Mouse (Mus musculus): ENCODE measurements around the gene Ccdc15. TPM values are rescaled to one million over a fixed set of nuclear protein-coding genes. Genes with fewer than 3 reads are reported as not detected.

Ccdc15 gene
- polyA plus RNA-seq, 1 experiment from 2014 or later: 6.0 TPM

DNA sequence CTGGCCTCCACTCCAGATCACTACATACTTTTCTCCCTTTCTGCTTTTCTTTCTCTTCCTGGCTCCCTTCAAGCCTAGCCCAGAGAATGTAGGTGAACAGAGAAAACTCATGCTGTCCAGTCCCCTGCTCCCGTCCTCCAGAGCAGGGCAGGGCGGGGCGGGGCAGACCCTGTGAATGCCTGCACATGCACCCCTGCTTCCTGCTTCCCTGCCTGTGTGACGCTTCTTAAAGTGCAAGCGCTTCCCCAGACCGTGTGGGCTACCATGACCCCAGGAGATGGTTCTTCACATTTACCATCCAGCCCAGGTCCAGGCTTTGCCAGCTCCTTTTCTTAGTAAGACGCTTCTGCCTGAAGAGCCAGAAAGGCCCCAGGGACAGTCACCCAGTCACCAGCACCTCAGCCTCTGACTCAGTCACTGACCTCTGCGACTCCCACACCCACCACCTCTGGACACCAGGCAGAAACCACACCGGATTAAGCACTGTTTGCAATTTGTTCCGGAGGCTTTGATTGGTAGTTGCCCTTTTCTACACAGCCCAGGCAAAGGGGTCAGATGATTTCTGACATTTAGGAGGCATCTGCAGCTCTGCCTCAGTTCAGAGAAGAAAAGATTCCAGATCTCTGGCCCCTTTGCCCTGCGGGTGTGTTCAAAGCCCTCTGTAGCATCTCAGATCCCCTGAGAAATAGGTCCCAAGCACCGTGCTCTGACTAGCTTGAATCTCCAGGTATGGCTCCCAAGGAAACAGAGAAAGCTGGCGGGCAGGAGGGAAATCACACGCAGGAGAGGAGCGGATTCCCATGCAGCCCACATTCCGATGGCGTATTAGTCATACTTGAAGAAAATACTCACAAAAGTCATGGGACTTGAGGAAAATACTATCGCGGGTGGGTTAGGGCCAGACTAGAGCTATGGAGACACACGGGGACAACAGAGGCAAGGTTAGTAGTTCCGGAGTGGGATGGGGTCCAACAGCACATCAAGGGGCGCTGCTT is 115.7 kb downstream of the Ccdc15 start:
- H3K27ac ChIP-seq (replicated peaks; ENCODE audit: low read depth, low read length): no peak overlapping the region
- ATAC-seq (ENCODE audit: low read depth): no peak
- 53% methylated on average over 22 of the region's 22 CpGs for WGBS
- no peak overlapping the region for H3K4me2 ChIP-seq (ENCODE audit: low read depth, low read length)
- H3K36me3 ChIP-seq (ENCODE audit: control insufficient read depth, insufficient read depth, low read length): no peaks in the 10 kb centered on the region; the same call in 1 of the 2 replicates
- H3K9me3 ChIP-seq (ENCODE audit: control insufficient read depth, low read length): no peaks in the 10 kb centered on the region
- H3K9ac ChIP-seq (ENCODE audit: low read depth, low read length): no peak overlapping the region
- H3K4me1 ChIP-seq (ENCODE audit: control insufficient read depth, insufficient read depth, low read length): no peaks in the 10 kb centered on the region
- no peak for DNase-seq (ENCODE audit: low spot score)
- H3K4me3 ChIP-seq (ENCODE audit: low read depth, low read length): no peak overlapping the region
- no peaks in the 10 kb centered on the region for H3K27me3 ChIP-seq (replicated peaks; ENCODE audit: control insufficient read depth, insufficient read depth, low read length)

DNA sequence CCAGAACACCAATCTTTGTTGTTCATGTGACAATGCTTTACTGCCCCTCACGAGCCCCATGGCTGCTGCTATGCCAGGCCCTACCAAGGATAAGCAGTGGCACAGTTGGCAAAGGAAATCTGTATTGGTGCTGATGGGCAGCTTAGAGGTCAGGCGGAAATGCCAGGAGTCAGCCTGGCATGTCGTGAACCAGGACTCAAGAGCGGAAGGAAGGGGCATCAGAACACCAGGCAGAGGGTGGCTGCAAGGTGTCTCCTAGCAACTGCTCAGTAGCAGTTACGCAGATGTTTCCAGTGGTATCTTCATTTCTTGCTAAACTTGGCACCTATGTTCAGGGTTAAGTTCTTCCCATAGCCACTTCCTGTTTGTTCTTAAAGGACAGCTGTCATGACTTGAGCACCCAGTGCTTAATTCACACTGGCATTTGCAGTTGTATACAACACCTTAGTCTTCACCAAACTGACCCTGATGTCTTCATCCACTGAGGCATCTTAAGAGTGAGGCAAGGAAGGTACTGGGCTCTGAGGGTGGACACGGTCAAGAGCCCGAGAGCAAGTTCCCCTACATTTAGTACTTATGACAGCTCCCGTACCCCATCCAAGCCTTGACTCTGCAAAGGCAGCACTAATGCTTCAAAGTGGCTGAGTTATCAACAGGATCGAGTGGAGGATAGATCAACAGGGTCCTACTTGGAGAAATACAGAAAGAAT is 117.6 kb downstream of the Ccdc15 start:
- no peak overlapping the region for H3K4me2 ChIP-seq (ENCODE audit: low read depth, low read length)
- no peak overlapping the region for H3K4me3 ChIP-seq (ENCODE audit: low read depth, low read length)
- ATAC-seq (ENCODE audit: low read depth) (no peak), DNase-seq (ENCODE audit: low spot score) (no peak)
- H3K4me1 ChIP-seq (ENCODE audit: control insufficient read depth, insufficient read depth, low read length): no peaks in the 10 kb centered on the region
- H3K27ac ChIP-seq (replicated peaks; ENCODE audit: low read depth, low read length): no peak overlapping the region
- H3K36me3 ChIP-seq (ENCODE audit: control insufficient read depth, insufficient read depth, low read length): no peaks in the 10 kb centered on the region; the same call in 1 of the 2 replicates
- 93% methylated on average over 9 of the region's 9 CpGs for WGBS
- H3K27me3 ChIP-seq (replicated peaks; ENCODE audit: control insufficient read depth, insufficient read depth, low read length): no peaks in the 10 kb centered on the region
- no peaks in the 10 kb centered on the region for H3K9me3 ChIP-seq (ENCODE audit: control insufficient read depth, low read length)
- H3K9ac ChIP-seq (ENCODE audit: low read depth, low read length): no peak overlapping the region

DNA sequence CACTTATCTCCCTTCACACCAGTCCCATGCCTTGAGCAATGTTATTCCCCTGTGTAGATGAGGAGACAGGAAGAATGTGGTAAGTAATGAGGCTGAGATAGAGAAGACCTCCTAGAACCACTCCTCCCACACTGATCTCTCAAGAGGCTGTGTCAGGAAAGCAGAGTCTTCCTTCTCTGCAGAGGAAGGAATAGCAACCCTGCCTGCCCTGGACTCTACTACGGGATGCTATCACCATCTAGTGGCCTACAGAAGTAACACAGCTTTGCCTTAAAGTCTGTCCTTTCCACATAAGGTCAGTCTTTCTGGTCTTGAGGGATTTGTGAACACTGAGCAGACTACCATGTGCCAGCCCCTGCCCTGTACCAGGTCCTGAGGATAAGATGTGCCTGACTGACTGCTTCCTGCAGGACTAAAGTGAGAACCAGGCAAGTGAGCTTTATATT is 118.3 kb downstream of the Ccdc15 start:
- H3K27me3 ChIP-seq (replicated peaks; ENCODE audit: control insufficient read depth, insufficient read depth, low read length): no peaks in the 10 kb centered on the region
- ATAC-seq (ENCODE audit: low read depth) (peak; percentile 84), DNase-seq (ENCODE audit: low spot score) (peak; percentile 77)
- no peaks in the 10 kb centered on the region for H3K9me3 ChIP-seq (ENCODE audit: control insufficient read depth, low read length)
- no peak overlapping the region for H3K4me2 ChIP-seq (ENCODE audit: low read depth, low read length)
- no peaks in the 10 kb centered on the region; the same call in 1 of the 2 replicates for H3K36me3 ChIP-seq (ENCODE audit: control insufficient read depth, insufficient read depth, low read length)
- H3K27ac ChIP-seq (replicated peaks; ENCODE audit: low read depth, low read length): no peak overlapping the region
- 0% methylated on average over 1 of the region's 1 CpGs for WGBS
- no peaks in the 10 kb centered on the region for H3K4me1 ChIP-seq (ENCODE audit: control insufficient read depth, insufficient read depth, low read length)
- H3K4me3 ChIP-seq (ENCODE audit: low read depth, low read length): no peak overlapping the region
- H3K9ac ChIP-seq (ENCODE audit: low read depth, low read length): no peak overlapping the region

Other genes starting within 250 kb of the Ccdc15 start
- gene Pknox2, start 201.0 kb downstream of the Ccdc15 start, polyA plus RNA-seq (2014; fragmentation: Nextera tagmentation; extraction: Ambion mirVana): 9.5 and 10.6 TPM in 2 replicates
- 10.5 and 14.2 TPM in 2 replicates for gene Tmem218, start 140.2 kb downstream of the Ccdc15 start, polyA plus RNA-seq (2014; fragmentation: Nextera tagmentation; extraction: Ambion mirVana)
- gene Slc37a2, start 92.7 kb downstream of the Ccdc15 start, polyA plus RNA-seq (2014; fragmentation: Nextera tagmentation; extraction: Ambion mirVana): 4.2 and 6.6 TPM in 2 replicates
- 0.14 and 0.17 TPM in 2 replicates for gene Hepacam, start 18.9 kb upstream of the Ccdc15 start, polyA plus RNA-seq (2014; fragmentation: Nextera tagmentation; extraction: Ambion mirVana)
- gene Robo4, start 53.5 kb upstream of the Ccdc15 start, polyA plus RNA-seq (2014; fragmentation: Nextera tagmentation; extraction: Ambion mirVana): 10.8 and 12.4 TPM in 2 replicates
- gene Robo3, start 84.8 kb upstream of the Ccdc15 start, polyA plus RNA-seq (2014; fragmentation: Nextera tagmentation; extraction: Ambion mirVana): 0.08 and 0.15 TPM in 2 replicates
- gene Msantd2, start 140.9 kb upstream of the Ccdc15 start, polyA plus RNA-seq (2014; fragmentation: Nextera tagmentation; extraction: Ambion mirVana): 24.9 and 25.0 TPM in 2 replicates
- 52.0 and 54.0 TPM in 2 replicates for gene Esam, start 179.6 kb upstream of the Ccdc15 start, polyA plus RNA-seq (2014; fragmentation: Nextera tagmentation; extraction: Ambion mirVana)
- 1.2 and 1.5 TPM in 2 replicates for gene Vsig2, start 190.8 kb upstream of the Ccdc15 start, polyA plus RNA-seq (2014; fragmentation: Nextera tagmentation; extraction: Ambion mirVana)
- 7.0 and 8.8 TPM in 2 replicates for gene Nrgn, start 204.5 kb upstream of the Ccdc15 start, polyA plus RNA-seq (2014; fragmentation: Nextera tagmentation; extraction: Ambion mirVana)
- gene Siae, start 207.3 kb upstream of the Ccdc15 start, polyA plus RNA-seq (2014; fragmentation: Nextera tagmentation; extraction: Ambion mirVana): 13.4 and 13.9 TPM in 2 replicates